Comparison of ENCODE assay signal across 9 mouse cellular contexts in genomic region chr4:32343256-32344165, GRCm38 (mm10).
DNase-seq lines count a peak whose midpoint lies in the region; ATAC-seq and TF ChIP-seq lines count a peak whose summit lies in the region.
"Had no signal": no experiment of that assay in that cellular context is flagged by ENCODE, and none has a peak within 500 bp of the region (broad histone marks: within the 10 kb centered on the region; RNA-seq: fewer than 3 reads in every experiment).

No protein-coding gene starts in this region.

- 0 out of 2 replicates have a peak, but pooled peaks have one; percentile 38 for ATAC-seq in hindbrain, postnatal 0 days
- peak; percentile 47 for ATAC-seq in monocyte, adult 5-6 weeks (replicated peaks; ENCODE audit: insufficient number of reproducible peaks, low FRiP score, low TSS enrichment, poor library complexity, severe bottlenecking)

- H3K4me3 ChIP-seq in heart, embryonic 10.5 days = no peak overlapping the region
- H3K4me3 ChIP-seq in hindbrain, postnatal 0 days (ENCODE audit: low read length) = no peak overlapping the region
- H3K4me3 ChIP-seq: limb, embryonic 13.5 days had no signal

- WGBS in heart, embryonic 10.5 days = 36% methylated on average over 14 of the region's 14 CpGs
- WGBS in hindbrain, postnatal 0 days = 61% methylated on average over 14 of the region's 14 CpGs

- H3K9me3 ChIP-seq in heart, embryonic 10.5 days = no peaks in the 10 kb centered on the region
- H3K9me3 ChIP-seq in hindbrain, postnatal 0 days (ENCODE audit: low read length) = no peaks in the 10 kb centered on the region
- H3K9me3 ChIP-seq: limb, embryonic 13.5 days had no signal

- H3K4me2 ChIP-seq in hindbrain, postnatal 0 days (ENCODE audit: low read depth, low read length) = no peak overlapping the region
- H3K4me2 ChIP-seq: limb, embryonic 13.5 days had no signal

- H3K27me3 ChIP-seq in heart, embryonic 10.5 days (ENCODE audit: insufficient read depth, poor library complexity, severe bottlenecking) = no peaks in the 10 kb centered on the region
- H3K27me3 ChIP-seq in hindbrain, postnatal 0 days (ENCODE audit: insufficient read depth, low read length) = no peaks in the 10 kb centered on the region
- H3K27me3 ChIP-seq: limb, embryonic 13.5 days had no signal

- H3K9ac ChIP-seq in hindbrain, postnatal 0 days (replicated peaks; ENCODE audit: low read length) = no peak overlapping the region
- H3K9ac ChIP-seq: limb, embryonic 13.5 days had no signal

- intact Hi-C loops in heart, postnatal 14 days (cut with DNase I) = no loop called here
- intact Hi-C loops in left cerebral cortex, postnatal 10 days (cut with DNase I) = no loop called here
- intact Hi-C loops in left cerebral cortex, postnatal 14 days (cut with DNase I) = no loop called here

- peak; percentile 71 for DNase-seq in heart, embryonic 10.5 days (ENCODE audit: low spot score)
- DNase-seq in heart, postnatal 14 days = no peak
- DNase-seq in CD4-positive, CD25-positive, alpha-beta regulatory T cell, adult 2 months (ENCODE audit: low read depth, low spot score) = peak; percentile 86
- no peak for DNase-seq in hindbrain, postnatal 0 days (ENCODE audit: low spot score)
- no peak for DNase-seq in cerebellum, adult 11 months
- no peak for DNase-seq in left cerebral cortex, postnatal 10 days (ENCODE audit: extremely low spot score in 1 of 2, low spot score in 2 of 2)
- no peak for DNase-seq in left cerebral cortex, postnatal 14 days (ENCODE audit: low spot score in 2 of 2)

- peak overlapping the region; percentile 76 for H3K27ac ChIP-seq in heart, embryonic 10.5 days
- peak overlapping the region; percentile 26; the same call in 1 of the 2 replicates for H3K27ac ChIP-seq in hindbrain, postnatal 0 days
- H3K27ac ChIP-seq: limb, embryonic 13.5 days had no signal

- no peak for TF ChIP-seq CTCF in hindbrain, postnatal 0 days (IDR thresholded peaks at IDR 0.05; ENCODE audit: low read depth)

- peaks cover 26% of the 10 kb centered on the region for H3K4me1 ChIP-seq in heart, embryonic 10.5 days
- no peaks in the 10 kb centered on the region for H3K4me1 ChIP-seq in hindbrain, postnatal 0 days (ENCODE audit: insufficient read depth, low read length)

- H3K36me3 ChIP-seq in heart, embryonic 10.5 days = no peaks in the 10 kb centered on the region
- no peaks in the 10 kb centered on the region for H3K36me3 ChIP-seq in hindbrain, postnatal 0 days (ENCODE audit: insufficient read depth, low read length)
- H3K36me3 ChIP-seq: limb, embryonic 13.5 days had no signal

Comparison
In these comparisons a context has a peak if more than half of its experiments do, and no peak if none do; other contexts are left out.
1. DNase-seq: peak in heart, embryonic 10.5 days (single experiment) and CD4-positive, CD25-positive, alpha-beta regulatory T cell, adult 2 months (single experiment); none in heart, postnatal 14 days (0 of 2), hindbrain, postnatal 0 days (single experiment), cerebellum, adult 11 months (single experiment), left cerebral cortex, postnatal 10 days (0 of 2) and left cerebral cortex, postnatal 14 days (0 of 2).